Mouse (Mus musculus) megakaryocyte, embryonic 14.5 days (primary cell): ENCODE data around the gene Slc43a2. TPM values are rescaled to one million over a fixed set of nuclear protein-coding genes. Genes with fewer than 3 reads are reported as not detected.
A peak's percentile ranks its signal among the peaks of the same experiment; 100 is the strongest.

Source experiments
- H3K27me3 ChIP-seq: replicated peaks from 2 replicates; pipeline ENCODE3; 2012; ENCODE audit warnings: inconsistent platforms
- H3K36me3 ChIP-seq: replicated peaks from 2 replicates; pipeline ENCODE3; 2012; ENCODE audit warnings: low read length, inconsistent platforms, mixed read lengths
- H3K4me1 ChIP-seq: 2 replicates; pipeline ENCODE4 v1.6.1; 2012; ENCODE audit warnings: inconsistent platforms
- H3K4me3 ChIP-seq: replicated peaks from 2 replicates; pipeline ENCODE3; 2012; ENCODE audit warnings: moderate library complexity, mild to moderate bottlenecking, inconsistent platforms
- H3K9me3 ChIP-seq: 2 replicates; pipeline ENCODE4 v1.6.1; 2012; ENCODE audit warnings: inconsistent platforms
- FLI1 ChIP-seq: IDR thresholded peaks from 2 replicates; pipeline ENCODE4 v1.6.1; 2012; ENCODE audit warnings: low read length, inconsistent platforms, mixed read lengths
- GATA1 ChIP-seq: IDR thresholded peaks from 3 replicates; pipeline ENCODE4 v1.6.1; 2012; ENCODE audit warnings: mixed read lengths, low read length, inconsistent platforms, borderline replicate concordance
- polyA plus RNA-seq: library from polyadenylated mRNA; stranded (reverse); fragments of >175 nt; gene quantifications from 2 replicates; pipeline ENCODE4 v1.2.3, GENCODE M21; 2012; ENCODE audit warnings: low replicate concordance; ENCODE audit not compliant: insufficient read depth

Slc43a2 gene
- polyA plus RNA-seq, 1 experiment, result 35.4 TPM

- H3K27me3 ChIP-seq, result peaks cover 10% of the 10 kb centered on the region
- peak overlapping the region; percentile 69 for H3K4me3 ChIP-seq
- peaks cover 74% of the 10 kb centered on the region for H3K4me1 ChIP-seq
- no peak for TF ChIP-seq GATA1
- no peak for TF ChIP-seq FLI1
- H3K36me3 ChIP-seq, result peaks cover 85% of the 10 kb centered on the region
- H3K9me3 ChIP-seq, result no peaks in the 10 kb centered on the region
Measured at GRCm38 (mm10) chr11:75572301-75572791, 40.9 kb downstream of the Slc43a2 start.

GRCm38 (mm10) chr11:75572854-75573650, 41.6 kb downstream of the Slc43a2 start:
- Histone ChIP-seq H3K4me3 (peak overlapping the region; percentile 82), H3K9me3 (no peaks in the 10 kb centered on the region), H3K27me3 (peaks cover 10% of the 10 kb centered on the region), H3K36me3 (peaks cover 81% of the 10 kb centered on the region), H3K4me1 (peaks cover 67% of the 10 kb centered on the region)
- TF ChIP-seq FLI1 (no peak), GATA1 (no peak)

- peaks cover 72% of the 10 kb centered on the region for H3K4me1 ChIP-seq
- no peak for TF ChIP-seq GATA1
- TF ChIP-seq FLI1, result no peak
Measured at GRCm38 (mm10) chr11:75574378-75575123, 43.1 kb downstream of the Slc43a2 start.

GRCm38 (mm10) chr11:75575560-75576123, 44.1 kb downstream of the Slc43a2 start:
- TF ChIP-seq GATA1 (no peak), FLI1 (no peak)
- Histone ChIP-seq H3K9me3 (no peaks in the 10 kb centered on the region), H3K4me3 (no peak overlapping the region), H3K27me3 (peaks cover 13% of the 10 kb centered on the region), H3K4me1 (peaks cover 67% of the 10 kb centered on the region), H3K36me3 (peaks cover 59% of the 10 kb centered on the region)

More at GRCm38 (mm10) chr11:75574378-75575123, 43.1 kb downstream of the Slc43a2 start:
- Histone ChIP-seq H3K4me3 (peak overlapping the region; percentile 30), H3K9me3 (no peaks in the 10 kb centered on the region), H3K36me3 (peaks cover 70% of the 10 kb centered on the region), H3K27me3 (peaks cover 13% of the 10 kb centered on the region)

- H3K9me3 ChIP-seq, result no peaks in the 10 kb centered on the region
- no peak for TF ChIP-seq GATA1
- no peak for TF ChIP-seq FLI1
- peaks cover 36% of the 10 kb centered on the region for H3K36me3 ChIP-seq
- peaks cover 41% of the 10 kb centered on the region for H3K4me1 ChIP-seq
- no peak overlapping the region for H3K4me3 ChIP-seq
- H3K27me3 ChIP-seq, result peaks cover 11% of the 10 kb centered on the region
Measured at GRCm38 (mm10) chr11:75578609-75579008, 47.1 kb downstream of the Slc43a2 start.

GRCm38 (mm10) chr11:75581495-75582149, 50.1 kb downstream of the Slc43a2 start:
- Histone ChIP-seq H3K27me3 (peaks cover 3% of the 10 kb centered on the region), H3K4me1 (peaks cover 26% of the 10 kb centered on the region), H3K9me3 (no peaks in the 10 kb centered on the region), H3K36me3 (peaks cover 8% of the 10 kb centered on the region), H3K4me3 (no peak overlapping the region)
- no peak for TF ChIP-seq GATA1
- TF ChIP-seq FLI1, result no peak

- H3K4me3 ChIP-seq, result no peak overlapping the region
- peaks cover 3% of the 10 kb centered on the region for H3K36me3 ChIP-seq
- no peaks in the 10 kb centered on the region for H3K9me3 ChIP-seq
- H3K27me3 ChIP-seq, result peaks cover 2% of the 10 kb centered on the region
- H3K4me1 ChIP-seq, result peaks cover 38% of the 10 kb centered on the region
- TF ChIP-seq GATA1 (no peak), FLI1 (no peak)
Measured at GRCm38 (mm10) chr11:75583521-75583920, 52.0 kb downstream of the Slc43a2 start.

- Histone ChIP-seq H3K4me1 (peaks cover 45% of the 10 kb centered on the region), H3K9me3 (no peaks in the 10 kb centered on the region)
Measured at GRCm38 (mm10) chr11:75585061-75585460, 53.6 kb downstream of the Slc43a2 start.

GRCm38 (mm10) chr11:75585978-75586377, 54.5 kb downstream of the Slc43a2 start:
- no peaks in the 10 kb centered on the region for H3K9me3 ChIP-seq
- no peak overlapping the region for H3K4me3 ChIP-seq
- H3K27me3 ChIP-seq, result no peaks in the 10 kb centered on the region
- no peak for TF ChIP-seq GATA1
- TF ChIP-seq FLI1, result no peak
- peaks cover 13% of the 10 kb centered on the region for H3K36me3 ChIP-seq
- peaks cover 52% of the 10 kb centered on the region for H3K4me1 ChIP-seq

More at GRCm38 (mm10) chr11:75585061-75585460, 53.6 kb downstream of the Slc43a2 start:
- Histone ChIP-seq H3K4me3 (no peak overlapping the region), H3K36me3 (peaks cover 5% of the 10 kb centered on the region), H3K27me3 (no peaks in the 10 kb centered on the region)
- TF ChIP-seq GATA1 (no peak), FLI1 (no peak)
